Mouse (Mus musculus) brain, embryonic 14.5 days (tissue): ENCODE results near the gene Ccng1.

Experiments
- CTCF ChIP-seq: fragments of 200-500 bp; IDR thresholded peaks from 2 replicates; pipeline ENCODE4 v1.5.1; 2012; ENCODE audit warnings: inconsistent platforms, mild to moderate bottlenecking, moderate library complexity, borderline replicate concordance; ENCODE audit not compliant: insufficient read depth, insufficient read length; ENCODE audit errors: extremely low read depth
- POLR2A ChIP-seq: fragments of 200-500 bp; IDR thresholded peaks from 2 replicates; pipeline ENCODE4 v1.6.1; 2012; ENCODE audit warnings: mild to moderate bottlenecking, inconsistent platforms, borderline replicate concordance; ENCODE audit not compliant: poor library complexity, insufficient read depth, insufficient read length, severe bottlenecking; ENCODE audit errors: extremely low read depth

- TF ChIP-seq POLR2A (no peak), CTCF (no peak)
Observed at GRCm38 (mm10) chr11:40755968-40756367, 857 bp upstream of the Ccng1 start.
